Mouse (Mus musculus) hematopoietic stem cell, adult 5-6 weeks (primary cell): ENCODE data around the gene Zc2hc1b. TPM values are rescaled to one million over a fixed set of nuclear protein-coding genes. Genes with fewer than 3 reads are reported as not detected.
A peak's percentile ranks its signal among the peaks of the same experiment; 100 is the strongest.
"Not testable (repeated sequence)": the region's sequence is repeated elsewhere in the genome, so short reads cannot be mapped to it uniquely, and the experiment has no call there.

Source experiments
- ATAC-seq, 2 experiments: fragments of 125-278 bp in 1 of 2; replicated peaks in 1 of 2; 2 replicates each; pipeline ENCODE4 v1.8.0; 2016 to 2017; ENCODE audit warnings: inconsistent platforms in 2 of 2, mild to moderate bottlenecking in 2 of 2, moderate number of reproducible peaks in 2 of 2, low read depth in 1 of 2, moderate TSS enrichment in 1 of 2; ENCODE audit not compliant: low FRiP score in 2 of 2, poor library complexity in 2 of 2, severe bottlenecking in 2 of 2, insufficient read depth in 1 of 2, low TSS enrichment in 1 of 2
- total RNA-seq: library from RNA; stranded (forward); fragments of 172-1452, 232-1000 nt; gene quantifications from 2 replicates; pipeline ENCODE4 v1.2.3, GENCODE M21; 2017

The Zc2hc1b gene
- not detected in 2 replicates for total RNA-seq

GRCm38 (mm10) chr10:13177973-13178624 is at the start of gene Zc2hc1b:
TSS of gene Zc2hc1b (minus strand) at chr10:13178023.
- ATAC-seq = no peak

- ATAC-seq = no peak
These were observed 47.7 kb upstream of the Zc2hc1b start for GRCm38 (mm10) chr10:13225377-13226063.

GRCm38 (mm10) chr10:13222135-13222534 is 44.3 kb upstream of the Zc2hc1b start:
- no peak for ATAC-seq

- ATAC-seq = no peak
These were observed 42.2 kb upstream of the Zc2hc1b start for GRCm38 (mm10) chr10:13220061-13220460.

GRCm38 (mm10) chr10:13213956-13214355 is 36.1 kb upstream of the Zc2hc1b start:
- no peak for ATAC-seq

- ATAC-seq = no peak
These were observed 35.0 kb upstream of the Zc2hc1b start for GRCm38 (mm10) chr10:13212829-13213228.

- ATAC-seq = no peak
These were observed 34.5 kb upstream of the Zc2hc1b start for GRCm38 (mm10) chr10:13212326-13212725.

- no peak for ATAC-seq
These were observed 32.3 kb upstream of the Zc2hc1b start for GRCm38 (mm10) chr10:13209930-13210637.

GRCm38 (mm10) chr10:13209506-13209905 is 31.7 kb upstream of the Zc2hc1b start:
- no peak for ATAC-seq

- ATAC-seq = no peak
These were observed 31.2 kb upstream of the Zc2hc1b start for GRCm38 (mm10) chr10:13209061-13209460.

- ATAC-seq = no peak
These were observed 24.0 kb upstream of the Zc2hc1b start for GRCm38 (mm10) chr10:13201741-13202293.

GRCm38 (mm10) chr10:13200862-13201261 is 23.0 kb upstream of the Zc2hc1b start:
- ATAC-seq = no peak

- peak; percentile 36 to 53; a peak in 3 of 4 replicates for ATAC-seq
These were observed 21.4 kb upstream of the Zc2hc1b start for GRCm38 (mm10) chr10:13199234-13199633.

- ATAC-seq = no peak
These were observed 19.2 kb upstream of the Zc2hc1b start for GRCm38 (mm10) chr10:13196872-13197507.

GRCm38 (mm10) chr10:13193496-13193895 is 15.7 kb upstream of the Zc2hc1b start:
- ATAC-seq = not testable (repeated sequence)

- peak; percentile 98 to 99 for ATAC-seq
These were observed 15.0 kb upstream of the Zc2hc1b start, which contains the start of gene Ltv1 for GRCm38 (mm10) chr10:13192731-13193351. TSS of gene Ltv1 (minus strand) at chr10:13193168.

GRCm38 (mm10) chr10:13189881-13190280 is 12.1 kb upstream of the Zc2hc1b start:
- ATAC-seq = no peak
